Mouse (Mus musculus): ENCODE measurements around the gene Bloc1s1. TPM values are rescaled to one million over a fixed set of nuclear protein-coding genes. Genes with fewer than 3 reads are reported as not detected.

Bloc1s1 gene
- polyA plus RNA-seq, 1 experiment from 2014 or later, result 199 TPM

- H3K4me3 ChIP-seq, result peak overlapping the region; percentile 75
- H3K9me3 ChIP-seq, result no peaks in the 10 kb centered on the region
- no peak for ATAC-seq (ENCODE audit: extremely low read depth, insufficient number of reproducible peaks, low FRiP score, low TSS enrichment)
- peak overlapping the region; percentile 87 for H3K27ac ChIP-seq (replicated peaks)
- peaks cover 25% of the 10 kb centered on the region for H3K27me3 ChIP-seq (replicated peaks)
- H3K36me3 ChIP-seq, result peaks cover 11% of the 10 kb centered on the region
- H3K9ac ChIP-seq, result peak overlapping the region; percentile 85
- H3K4me1 ChIP-seq, result peaks cover 59% of the 10 kb centered on the region
- peak overlapping the region; percentile 96 for H3K4me2 ChIP-seq
- under 1% methylated on average over 40 of the region's 40 CpGs for WGBS
Measured at GRCm38 (mm10) chr10:128890383-128891295, 33.2 kb downstream of the Bloc1s1 start.

DNA sequence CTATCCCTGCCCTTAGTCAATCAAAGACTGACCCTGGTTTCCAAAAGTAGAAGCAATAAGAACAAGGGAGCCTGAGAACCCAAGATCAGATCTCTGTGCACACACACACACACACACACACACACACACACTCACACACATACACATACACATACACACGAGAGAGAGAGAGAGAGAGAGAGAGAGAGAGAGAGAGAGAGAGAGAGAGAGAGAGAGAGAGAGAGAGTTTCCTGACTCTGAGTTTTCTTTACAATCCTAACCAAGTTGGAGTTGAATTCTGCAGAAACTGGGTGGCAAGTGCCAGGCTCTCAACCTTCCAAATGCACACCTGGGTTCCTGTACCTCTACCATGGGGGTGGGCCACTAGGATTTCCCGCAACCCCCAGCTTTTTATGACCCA is 34.0 kb downstream of the Bloc1s1 start:
- H3K27ac ChIP-seq (replicated peaks), result peak overlapping the region; percentile 53
- H3K27me3 ChIP-seq (replicated peaks), result peaks cover 25% of the 10 kb centered on the region
- peak overlapping the region; percentile 96 for H3K4me2 ChIP-seq
- no peak for ATAC-seq (ENCODE audit: extremely low read depth, insufficient number of reproducible peaks, low FRiP score, low TSS enrichment)
- WGBS, result 41% methylated on average over 1 of the region's 2 CpGs
- H3K4me1 ChIP-seq, result peaks cover 54% of the 10 kb centered on the region
- H3K4me3 ChIP-seq, result peak overlapping the region; percentile 75
- H3K9me3 ChIP-seq, result no peaks in the 10 kb centered on the region
- peak overlapping the region; percentile 85 for H3K9ac ChIP-seq
- H3K36me3 ChIP-seq, result peaks cover 19% of the 10 kb centered on the region

GRCm38 (mm10) chr10:128888941-128889827 is 34.7 kb downstream of the Bloc1s1 start:
- Histone ChIP-seq H3K4me3 (peak overlapping the region; percentile 75), H3K9me3 (no peaks in the 10 kb centered on the region), H3K27ac (replicated peaks) (peak overlapping the region; percentile 53), H3K4me1 (peaks cover 50% of the 10 kb centered on the region), H3K4me2 (peak overlapping the region; percentile 96), H3K9ac (peak overlapping the region; percentile 85), H3K27me3 (replicated peaks) (peaks cover 20% of the 10 kb centered on the region), H3K36me3 (peaks cover 23% of the 10 kb centered on the region)
- no peak for ATAC-seq (ENCODE audit: extremely low read depth, insufficient number of reproducible peaks, low FRiP score, low TSS enrichment)
- 4% methylated on average over 7 of the region's 7 CpGs for whole genome bisulfite sequencing

- WGBS, result 87% methylated on average over 5 of the region's 5 CpGs
- H3K4me3 ChIP-seq, result no peak overlapping the region
- H3K9ac ChIP-seq, result no peak overlapping the region
- H3K27ac ChIP-seq (replicated peaks), result no peak overlapping the region
- H3K9me3 ChIP-seq, result no peaks in the 10 kb centered on the region
- H3K36me3 ChIP-seq, result peaks cover 56% of the 10 kb centered on the region
- no peaks in the 10 kb centered on the region for H3K27me3 ChIP-seq (replicated peaks)
- ATAC-seq (ENCODE audit: extremely low read depth, insufficient number of reproducible peaks, low FRiP score, low TSS enrichment), result no peak
- H3K4me1 ChIP-seq, result peaks cover 10% of the 10 kb centered on the region
- no peak overlapping the region for H3K4me2 ChIP-seq
Measured at GRCm38 (mm10) chr10:128882067-128882466, 41.8 kb downstream of the Bloc1s1 start.

DNA sequence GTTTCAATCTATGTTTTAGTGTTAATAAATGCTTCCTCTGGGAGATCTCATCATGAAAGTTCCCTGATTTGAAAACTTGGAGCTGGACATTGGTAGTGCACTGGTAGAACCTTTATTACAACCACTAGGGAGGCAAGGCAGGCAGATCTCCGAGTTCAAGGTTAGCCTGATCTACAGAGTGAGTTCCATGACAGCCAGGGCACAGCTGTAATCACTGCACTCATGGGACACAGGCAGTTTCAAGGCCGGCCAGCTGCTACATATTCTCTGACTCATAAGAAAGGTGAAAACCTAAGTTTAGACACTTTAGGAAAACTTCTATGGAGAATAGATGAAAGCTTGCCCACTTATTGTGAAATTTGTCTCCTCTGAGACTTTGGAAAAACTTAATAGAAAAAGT is 45.0 kb downstream of the Bloc1s1 start:
- H3K4me2 ChIP-seq, result no peak overlapping the region
- H3K27me3 ChIP-seq (replicated peaks), result no peaks in the 10 kb centered on the region
- H3K4me1 ChIP-seq, result no peaks in the 10 kb centered on the region
- no peaks in the 10 kb centered on the region for H3K9me3 ChIP-seq
- no peak overlapping the region for H3K9ac ChIP-seq
- H3K4me3 ChIP-seq, result no peak overlapping the region
- peaks cover 68% of the 10 kb centered on the region for H3K36me3 ChIP-seq
- WGBS, result 84% methylated on average over 2 of the region's 2 CpGs
- H3K27ac ChIP-seq (replicated peaks), result no peak overlapping the region
- ATAC-seq (ENCODE audit: extremely low read depth, insufficient number of reproducible peaks, low FRiP score, low TSS enrichment), result no peak

DNA sequence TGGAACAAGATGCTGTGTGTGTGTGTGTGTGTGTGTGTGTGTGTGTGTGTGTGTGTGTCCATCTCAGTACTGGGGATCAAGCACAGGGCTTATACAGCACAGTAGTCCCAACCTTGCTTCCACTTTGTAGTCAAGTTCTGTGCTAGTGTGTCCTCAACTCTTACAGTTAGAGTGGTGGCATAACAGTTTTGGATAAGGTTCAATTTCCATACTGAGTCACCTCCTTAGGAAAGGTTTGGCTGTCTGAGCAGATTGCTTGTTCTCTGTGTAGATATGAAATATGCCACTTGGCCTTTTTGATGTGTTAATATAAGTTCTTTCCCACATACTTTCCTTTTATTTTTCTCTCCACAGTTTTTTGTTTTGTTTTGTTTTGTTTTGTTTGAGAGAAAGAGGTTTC is 45.5 kb downstream of the Bloc1s1 start:
- no peak for ATAC-seq (ENCODE audit: extremely low read depth, insufficient number of reproducible peaks, low FRiP score, low TSS enrichment)
- H3K4me3 ChIP-seq, result no peak overlapping the region
- H3K4me2 ChIP-seq, result no peak overlapping the region
- no peak overlapping the region for H3K9ac ChIP-seq
- H3K27me3 ChIP-seq (replicated peaks), result no peaks in the 10 kb centered on the region
- no peak overlapping the region for H3K27ac ChIP-seq (replicated peaks)
- H3K36me3 ChIP-seq, result peaks cover 72% of the 10 kb centered on the region
- H3K4me1 ChIP-seq, result no peaks in the 10 kb centered on the region
- no peaks in the 10 kb centered on the region for H3K9me3 ChIP-seq

- ATAC-seq (ENCODE audit: extremely low read depth, insufficient number of reproducible peaks, low FRiP score, low TSS enrichment), result no peak
- H3K9ac ChIP-seq, result no peak overlapping the region
- H3K36me3 ChIP-seq, result peaks cover 88% of the 10 kb centered on the region
Measured at GRCm38 (mm10) chr10:128870341-128870740, 53.5 kb downstream of the Bloc1s1 start.

More at GRCm38 (mm10) chr10:128870341-128870740, 53.5 kb downstream of the Bloc1s1 start:
- Histone ChIP-seq H3K4me2 (no peak overlapping the region), H3K4me1 (no peaks in the 10 kb centered on the region), H3K4me3 (no peak overlapping the region), H3K27me3 (replicated peaks) (no peaks in the 10 kb centered on the region), H3K9me3 (no peaks in the 10 kb centered on the region), H3K27ac (replicated peaks) (no peak overlapping the region)
- 77% methylated on average over 3 of the region's 3 CpGs for WGBS

Other genes starting within 250 kb of the Bloc1s1 start
- gene Suox, start 250.0 kb downstream of the Bloc1s1 start, polyA plus RNA-seq (2015; fragmentation: Nextera tagmentation; extraction: Ambion mirVana), result 11.1 and 12.4 TPM in 2 replicates
- 60.4 and 62.1 TPM in 2 replicates for gene Rab5b, start 227.8 kb downstream of the Bloc1s1 start, polyA plus RNA-seq (2015; fragmentation: Nextera tagmentation; extraction: Ambion mirVana)
- 1.6 and 2.6 TPM in 2 replicates for gene Pmel, start 219.8 kb downstream of the Bloc1s1 start, polyA plus RNA-seq (2015; fragmentation: Nextera tagmentation; extraction: Ambion mirVana)
- 86.6 and 92.0 TPM in 2 replicates for gene Cdk2, start 219.0 kb downstream of the Bloc1s1 start, polyA plus RNA-seq (2015; fragmentation: Nextera tagmentation; extraction: Ambion mirVana)
- 4.8 and 5.0 TPM in 2 replicates for gene Dgka, start 179.2 kb downstream of the Bloc1s1 start, polyA plus RNA-seq (2015; fragmentation: Nextera tagmentation; extraction: Ambion mirVana)
- 22.1 and 22.7 TPM in 2 replicates for gene Pym1, start 176.1 kb downstream of the Bloc1s1 start, polyA plus RNA-seq (2015; fragmentation: Nextera tagmentation; extraction: Ambion mirVana)
- 0.87 and 1.1 TPM in 2 replicates for gene Mmp19, start 133.1 kb downstream of the Bloc1s1 start, polyA plus RNA-seq (2015; fragmentation: Nextera tagmentation; extraction: Ambion mirVana)
- 35.3 and 38.8 TPM in 2 replicates for gene Dnajc14, start 120.0 kb downstream of the Bloc1s1 start, polyA plus RNA-seq (2015; fragmentation: Nextera tagmentation; extraction: Ambion mirVana)
- gene Tmem198b, start 119.7 kb downstream of the Bloc1s1 start, polyA plus RNA-seq (2015; fragmentation: Nextera tagmentation; extraction: Ambion mirVana), result 18.7 and 19.0 TPM in 2 replicates
- gene Sarnp, start 106.7 kb downstream of the Bloc1s1 start, polyA plus RNA-seq (2015; fragmentation: Nextera tagmentation; extraction: Ambion mirVana), result 164 and 175 TPM in 2 replicates
- 47.2 and 50.0 TPM in 2 replicates for gene Ormdl2, start 102.4 kb downstream of the Bloc1s1 start, polyA plus RNA-seq (2015; fragmentation: Nextera tagmentation; extraction: Ambion mirVana)
- 2.8 and 3.6 TPM in 2 replicates for gene Gdf11, start 32.3 kb downstream of the Bloc1s1 start, polyA plus RNA-seq (2015; fragmentation: Nextera tagmentation; extraction: Ambion mirVana)
- 370 and 426 TPM in 2 replicates for gene Cd63, start 23.0 kb downstream of the Bloc1s1 start, polyA plus RNA-seq (2015; fragmentation: Nextera tagmentation; extraction: Ambion mirVana)
- 8.9 and 10.3 TPM in 2 replicates for gene Rdh5, start 1.1 kb downstream of the Bloc1s1 start, polyA plus RNA-seq (2015; fragmentation: Nextera tagmentation; extraction: Ambion mirVana)
- gene Itga7, start 9.8 kb upstream of the Bloc1s1 start, polyA plus RNA-seq (2015; fragmentation: Nextera tagmentation; extraction: Ambion mirVana), result 2.4 and 2.9 TPM in 2 replicates
- gene Mettl7b, start 37.0 kb upstream of the Bloc1s1 start, polyA plus RNA-seq (2015; fragmentation: Nextera tagmentation; extraction: Ambion mirVana), result 0.15 TPM in 1 of 2 replicates, not detected in the other
- gene Olfr9, start 65.4 kb upstream of the Bloc1s1 start, polyA plus RNA-seq (2015; fragmentation: Nextera tagmentation; extraction: Ambion mirVana), result not detected in 2 replicates
- not detected in 2 replicates for gene Olfr763, start 86.8 kb upstream of the Bloc1s1 start, polyA plus RNA-seq (2015; fragmentation: Nextera tagmentation; extraction: Ambion mirVana)
- not detected in 2 replicates for gene Olfr764-ps1, start 115.9 kb upstream of the Bloc1s1 start, polyA plus RNA-seq (2015; fragmentation: Nextera tagmentation; extraction: Ambion mirVana)
- gene Olfr765, start 126.0 kb upstream of the Bloc1s1 start, polyA plus RNA-seq (2015; fragmentation: Nextera tagmentation; extraction: Ambion mirVana), result not detected in 2 replicates
- gene Olfr766-ps1, start 144.9 kb upstream of the Bloc1s1 start, polyA plus RNA-seq (2015; fragmentation: Nextera tagmentation; extraction: Ambion mirVana), result not detected in 2 replicates
- gene Olfr767, start 158.9 kb upstream of the Bloc1s1 start, polyA plus RNA-seq (2015; fragmentation: Nextera tagmentation; extraction: Ambion mirVana), result not detected in 2 replicates
- gene Olfr768, start 175.3 kb upstream of the Bloc1s1 start, polyA plus RNA-seq (2015; fragmentation: Nextera tagmentation; extraction: Ambion mirVana), result not detected in 2 replicates
- gene Olfr769, start 193.8 kb upstream of the Bloc1s1 start, polyA plus RNA-seq (2015; fragmentation: Nextera tagmentation; extraction: Ambion mirVana), result 0.13 TPM in 1 of 2 replicates, not detected in the other
- not detected in 2 replicates for gene Olfr770, start 215.0 kb upstream of the Bloc1s1 start, polyA plus RNA-seq (2015; fragmentation: Nextera tagmentation; extraction: Ambion mirVana)
- not detected in 2 replicates for gene Olfr771, start 240.7 kb upstream of the Bloc1s1 start, polyA plus RNA-seq (2015; fragmentation: Nextera tagmentation; extraction: Ambion mirVana)

All from heart, embryonic 13.5 days (tissue).